Mouse (Mus musculus) testis, adult 2 months (tissue): ENCODE results near the gene Hist2h3c1. TPM values are rescaled to one million over a fixed set of nuclear protein-coding genes. Genes with fewer than 3 reads are reported as not detected.
"Not testable (repeated sequence)": the region's sequence is repeated elsewhere in the genome, so short reads cannot be mapped to it uniquely, and the experiment has no call there.

Experiments used
- H3K27ac ChIP-seq: fragments of 200-500 bp; 2 replicates; pipeline ENCODE4 v1.5.1; 2012; ENCODE audit warnings: low read depth, low read length; ENCODE audit not compliant: control insufficient read depth, insufficient read depth
- H3K27me3 ChIP-seq: fragments of 200-500 bp; 2 replicates; pipeline ENCODE4 v1.6.1; 2012; ENCODE audit warnings: mild to moderate bottlenecking, low read length, moderate library complexity; ENCODE audit not compliant: control insufficient read depth, insufficient read depth
- H3K36me3 ChIP-seq: fragments of 200-500 bp; 2 replicates; pipeline ENCODE4 v1.6.1; 2012; ENCODE audit warnings: mild to moderate bottlenecking, low read length; ENCODE audit not compliant: control insufficient read depth, insufficient read depth
- H3K4me1 ChIP-seq: fragments of 200-500 bp; 2 replicates; pipeline ENCODE4 v1.6.1; 2012; ENCODE audit warnings: low read length; ENCODE audit not compliant: control insufficient read depth, insufficient read depth
- H3K4me3 ChIP-seq: fragments of 200-500 bp; 2 replicates; pipeline ENCODE4 v1.5.1; 2012; ENCODE audit warnings: low read depth, mild to moderate bottlenecking, low read length, moderate library complexity, mixed read lengths; ENCODE audit not compliant: control insufficient read depth
- CTCF ChIP-seq: fragments of 200-500 bp; IDR thresholded peaks from 2 replicates; pipeline ENCODE4 v1.5.1; 2012; ENCODE audit warnings: low read depth, mild to moderate bottlenecking, inconsistent platforms, low read length, moderate library complexity; ENCODE audit not compliant: control insufficient read depth, insufficient read depth, insufficient replicate concordance
- POLR2A ChIP-seq: fragments of 200-500 bp; IDR thresholded peaks from 2 replicates; pipeline ENCODE4 v1.6.1; 2012; ENCODE audit warnings: low read depth, mild to moderate bottlenecking, inconsistent platforms, low read length, moderate library complexity; ENCODE audit not compliant: control insufficient read depth
- polyA plus RNA-seq: library from polyadenylated mRNA; depleted of rRNA; stranded (reverse); fragments of >200 nt; gene quantifications from 2 replicates; pipeline ENCODE4 v1.2.3, GENCODE M21; 2012

Hist2h3c1 gene
- polyA plus RNA-seq, 1 experiment: not detected

DNA sequence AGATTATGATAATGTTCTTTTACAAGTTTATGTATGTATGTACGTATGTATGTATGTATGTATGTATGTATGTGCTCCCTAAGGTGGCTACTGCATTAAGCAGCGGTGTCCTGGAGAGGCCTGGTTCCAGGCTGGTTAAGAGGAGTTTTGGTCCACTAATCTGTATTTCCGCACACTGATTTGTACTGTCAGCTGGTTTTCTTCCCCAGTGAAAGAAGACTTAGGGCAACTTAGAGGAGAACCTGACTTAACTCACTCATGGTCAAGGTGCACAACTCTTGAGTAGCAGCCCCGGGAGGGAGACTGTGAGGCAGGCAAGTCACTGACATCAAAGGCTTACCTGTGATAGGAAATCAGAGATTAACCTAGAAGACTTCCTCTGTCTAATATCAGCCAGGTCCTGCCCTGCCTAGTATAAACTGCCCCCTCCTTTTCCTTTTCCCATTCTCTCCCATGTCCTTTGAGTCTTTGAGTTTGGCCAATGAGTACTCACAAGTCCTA is 9.6 kb upstream of the Hist2h3c1 start:
- Histone ChIP-seq H3K4me1 (peaks cover 5% of the 10 kb centered on the region; the same call in 1 of the 2 replicates), H3K4me3 (peak overlapping the region; percentile 85), H3K27me3 (no peaks in the 10 kb centered on the region), H3K27ac (no peak overlapping the region), H3K36me3 (no peaks in the 10 kb centered on the region)
- TF ChIP-seq CTCF (no peak), POLR2A (no peak)

DNA sequence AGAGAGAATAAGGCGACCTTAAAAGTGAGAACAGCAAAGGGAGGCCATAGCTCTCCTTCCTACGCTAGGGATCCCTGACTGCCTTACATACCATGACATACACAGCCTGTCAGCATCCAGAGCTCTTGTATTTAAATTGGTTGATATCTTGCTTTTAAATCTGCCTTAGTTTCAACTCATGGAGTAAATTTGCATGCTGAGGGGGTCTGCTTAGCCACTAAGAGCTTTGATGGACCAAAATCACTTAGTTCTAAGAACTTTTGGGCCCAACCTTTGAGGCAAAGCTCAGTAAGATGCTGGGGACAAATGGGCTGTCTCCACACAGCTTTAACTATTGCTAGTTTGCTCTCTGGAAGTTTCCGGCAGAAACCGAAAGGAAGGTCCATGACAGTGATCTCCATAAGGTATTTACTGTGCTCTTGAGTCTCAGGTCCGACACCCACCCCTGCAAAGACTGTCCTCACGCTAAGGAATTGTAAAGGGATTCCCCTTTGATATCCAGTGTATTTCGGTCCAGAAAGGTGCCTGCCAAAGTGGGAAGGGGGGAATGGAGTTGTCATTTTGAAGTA is 9.1 kb upstream of the Hist2h3c1 start:
- H3K27ac ChIP-seq: no peak overlapping the region
- H3K36me3 ChIP-seq: no peaks in the 10 kb centered on the region
- peaks cover 5% of the 10 kb centered on the region; the same call in 1 of the 2 replicates for H3K4me1 ChIP-seq
- TF ChIP-seq POLR2A (no peak), CTCF (no peak)
- no peaks in the 10 kb centered on the region for H3K27me3 ChIP-seq
- peak overlapping the region; percentile 85 for H3K4me3 ChIP-seq

GRCm38 (mm10) chr3:96237904-96238511 is 8.5 kb upstream of the Hist2h3c1 start:
- H3K27me3 ChIP-seq: no peaks in the 10 kb centered on the region
- TF ChIP-seq POLR2A (no peak), CTCF (no peak)
- H3K36me3 ChIP-seq: no peaks in the 10 kb centered on the region
- H3K27ac ChIP-seq: peak overlapping the region; percentile 71
- peaks cover 5% of the 10 kb centered on the region; the same call in 1 of the 2 replicates for H3K4me1 ChIP-seq
- peak overlapping the region; percentile 85 for H3K4me3 ChIP-seq

DNA sequence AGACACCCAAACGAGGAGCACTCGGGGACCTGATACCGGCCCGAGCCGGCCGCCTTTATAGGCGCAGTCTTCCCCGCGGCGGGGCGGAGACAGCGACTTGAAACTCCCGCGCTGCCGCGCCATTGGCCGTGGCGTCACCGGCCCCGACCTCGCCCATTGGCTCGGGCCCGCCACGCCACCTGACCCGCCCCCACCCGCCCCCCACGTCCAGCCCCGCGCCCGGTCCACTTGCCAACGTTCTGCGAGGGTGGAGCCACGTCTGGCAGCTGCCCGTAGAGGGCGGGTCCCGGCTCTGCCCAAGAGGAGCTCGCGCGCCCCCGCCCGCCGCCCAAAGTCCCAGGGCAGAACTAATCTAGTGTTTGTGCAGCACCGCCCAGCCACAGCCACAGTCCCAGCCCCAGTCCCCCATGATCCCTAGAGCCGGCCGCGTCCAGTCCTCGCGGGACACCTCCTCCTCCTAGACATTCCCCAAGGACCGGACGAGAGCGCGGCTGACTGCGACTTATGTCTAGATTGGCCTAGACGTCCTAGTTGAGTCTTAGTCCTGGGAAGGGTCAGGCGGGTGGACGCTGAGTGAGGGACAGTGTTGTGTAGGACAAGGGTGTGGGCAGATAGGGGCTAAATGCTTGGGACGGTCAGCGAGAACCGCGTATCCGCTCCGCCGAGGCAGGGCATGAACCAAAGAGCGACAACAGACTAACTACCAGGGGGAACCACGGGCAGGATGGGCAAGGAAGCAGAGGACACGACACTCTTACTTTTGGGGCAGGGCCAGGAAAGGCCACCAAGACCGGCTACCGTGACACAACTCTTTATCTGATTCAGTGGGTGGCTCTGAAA is 7.3 kb upstream of the Hist2h3c1 start, which contains the start of gene Hist2h3c2:
Gene Hist2h3c2 (minus strand): TSS at position 174 of the 840 bp plus-strand sequence.
- not testable (repeated sequence) for H3K36me3 ChIP-seq, H3K27me3 ChIP-seq, H3K4me1 ChIP-seq
- peak within 1 kb of the TSS; percentile 85 for H3K4me3 ChIP-seq
- peak within 1 kb of the TSS; percentile 76 for H3K27ac ChIP-seq

DNA sequence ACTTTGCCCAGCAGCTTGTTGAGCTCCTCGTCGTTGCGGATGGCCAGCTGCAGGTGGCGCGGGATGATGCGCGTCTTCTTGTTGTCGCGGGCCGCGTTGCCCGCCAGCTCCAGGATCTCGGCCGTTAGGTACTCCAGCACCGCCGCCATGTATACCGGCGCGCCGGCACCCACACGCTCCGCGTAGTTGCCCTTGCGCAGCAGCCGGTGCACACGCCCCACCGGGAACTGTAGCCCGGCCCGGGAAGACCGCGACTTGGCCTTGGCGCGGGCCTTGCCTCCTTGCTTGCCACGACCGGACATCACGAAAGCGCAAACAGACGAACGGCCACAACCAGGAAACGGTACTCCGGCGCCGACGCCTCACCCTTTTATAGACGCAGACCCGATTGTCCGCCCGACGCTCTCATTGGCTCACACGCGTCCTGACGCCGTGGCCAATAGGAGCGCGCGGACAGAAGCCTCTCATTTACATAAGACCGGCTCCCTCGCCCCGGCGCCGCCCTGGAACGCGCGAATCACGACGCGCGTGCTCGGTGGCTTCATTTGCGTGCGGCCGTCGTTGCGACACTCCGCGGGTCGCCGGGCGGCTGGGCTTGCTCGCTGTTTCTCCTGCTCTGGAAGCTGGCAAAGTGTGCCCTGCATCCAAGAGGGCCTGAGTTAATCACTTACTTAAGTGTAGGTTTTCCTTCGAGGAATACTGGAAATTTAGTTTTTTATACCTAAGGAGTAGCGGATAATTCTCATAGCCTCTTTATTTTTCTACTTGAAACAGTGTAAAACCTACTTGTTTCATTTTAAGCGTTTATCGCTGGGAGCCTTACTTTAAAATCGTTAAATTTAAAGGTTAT is 6.3 kb upstream of the Hist2h3c1 start, which contains the start of gene Hist2h2aa2:
Gene Hist2h2aa2 (minus strand): TSS at position 328 of the 850 bp plus-strand sequence.
- not testable (repeated sequence) for H3K27me3 ChIP-seq, H3K4me1 ChIP-seq, H3K36me3 ChIP-seq
- TF ChIP-seq POLR2A: peak; percentile 73
- Histone ChIP-seq H3K27ac (peak within 1 kb of the TSS; percentile 84), H3K4me3 (peak within 1 kb of the TSS; percentile 86)

DNA sequence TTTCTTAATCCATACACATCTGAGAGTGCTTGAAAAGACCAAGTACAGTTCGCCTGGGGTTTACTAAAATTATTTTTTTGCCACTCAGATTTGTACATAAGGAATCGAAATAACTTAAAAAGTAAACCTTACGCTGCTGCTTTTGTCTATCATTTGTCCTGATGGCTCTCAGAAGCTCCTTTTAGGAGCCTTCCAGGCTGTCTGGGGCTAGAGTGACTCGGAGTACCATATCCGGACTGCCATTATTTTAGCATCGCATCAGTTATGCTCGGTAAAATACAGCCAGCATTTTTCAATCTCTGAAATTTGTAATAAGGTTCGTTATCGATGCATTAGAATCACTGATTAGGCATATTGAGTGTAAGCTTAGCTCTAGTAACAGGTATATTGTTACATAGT is 5.7 kb upstream of the Hist2h3c1 start:
- H3K4me3 ChIP-seq: peak overlapping the region; percentile 74; the same call in 1 of the 2 replicates
- H3K36me3 ChIP-seq: no peaks in the 10 kb centered on the region
- peaks cover 5% of the 10 kb centered on the region; the same call in 1 of the 2 replicates for H3K4me1 ChIP-seq
- peak overlapping the region; percentile 84 for H3K27ac ChIP-seq
- TF ChIP-seq POLR2A: no peak
- TF ChIP-seq CTCF: no peak
- no peaks in the 10 kb centered on the region for H3K27me3 ChIP-seq
